Mouse (Mus musculus) gonadal fat pad, adult 2 months (tissue): Measurements from ENCODE around the gene Zfp872. TPM values are rescaled to one million over a fixed set of nuclear protein-coding genes. Genes with fewer than 3 reads are reported as not detected.

ENCODE experiments used
- polyA plus RNA-seq: library from polyadenylated mRNA; depleted of rRNA; stranded (reverse); fragments of >200 nt; gene quantifications from 2 replicates; pipeline ENCODE4 v1.2.3, GENCODE M21; 2012; rRNA removed

The Zfp872 gene
- polyA plus RNA-seq, 1 experiment: 1.0 TPM

Other genes with a start within 250 kb of the Zfp872 start
- gene Swsap1, start 232.3 kb upstream of the Zfp872 start, polyA plus RNA-seq: 6.9 and 10.4 TPM in 2 replicates
- gene Epor, start 224.6 kb upstream of the Zfp872 start, polyA plus RNA-seq: 5.7 and 6.4 TPM in 2 replicates
- 30.4 and 37.1 TPM in 2 replicates for gene Rgl3, start 198.6 kb upstream of the Zfp872 start, polyA plus RNA-seq
- 0.66 and 1.2 TPM in 2 replicates for gene Ccdc151, start 185.5 kb upstream of the Zfp872 start, polyA plus RNA-seq
- 72.1 and 108 TPM in 2 replicates for gene Prkcsh, start 185.3 kb upstream of the Zfp872 start, polyA plus RNA-seq
- 0.05 and 0.20 TPM in 2 replicates for gene Elavl3, start 136.1 kb upstream of the Zfp872 start, polyA plus RNA-seq
- gene Gm49318, start 116.8 kb upstream of the Zfp872 start, polyA plus RNA-seq: not detected in 2 replicates
- 12.7 and 15.7 TPM in 2 replicates for gene Zfp653, start 116.7 kb upstream of the Zfp872 start, polyA plus RNA-seq
- 43.8 and 48.3 TPM in 2 replicates for gene Ecsit, start 102.7 kb upstream of the Zfp872 start, polyA plus RNA-seq
- gene Cnn1, start 88.9 kb upstream of the Zfp872 start, polyA plus RNA-seq: 145 and 181 TPM in 2 replicates
- 145 and 171 TPM in 2 replicates for gene Elof1, start 70.9 kb upstream of the Zfp872 start, polyA plus RNA-seq
- 256 and 495 TPM in 2 replicates for gene Acp5, start 52.4 kb upstream of the Zfp872 start, polyA plus RNA-seq
- gene Pigyl, start 31.2 kb upstream of the Zfp872 start, polyA plus RNA-seq: 96.3 and 128 TPM in 2 replicates
- 21.1 TPM in 2 replicates for gene Zfp809, start 37.6 kb downstream of the Zfp872 start, polyA plus RNA-seq
- gene Zfp599, start 71.8 kb downstream of the Zfp872 start, polyA plus RNA-seq: 0.26 and 0.30 TPM in 2 replicates
- gene Zfp810, start 119.6 kb downstream of the Zfp872 start, polyA plus RNA-seq: 11.2 and 13.2 TPM in 2 replicates
- gene Anln, start 201.1 kb downstream of the Zfp872 start, polyA plus RNA-seq: 1.6 and 1.9 TPM in 2 replicates
- gene 9530077C05Rik, start 223.4 kb downstream of the Zfp872 start, polyA plus RNA-seq: 2.0 and 2.9 TPM in 2 replicates